Mouse (Mus musculus) heart, embryonic 13.5 days (tissue): ENCODE results near the gene Plppr4. TPM values are rescaled to one million over a fixed set of nuclear protein-coding genes. Genes with fewer than 3 reads are reported as not detected.
A peak's percentile ranks its signal among the peaks of the same experiment; 100 is the strongest.

ENCODE experiments used
- ATAC-seq: fragments of 200-750 bp; cut with Nextera tagmentation; 2 replicates; pipeline ENCODE4 v1.8.0; 2017; ENCODE audit warnings: moderate TSS enrichment; ENCODE audit not compliant: insufficient number of reproducible peaks, low FRiP score, low TSS enrichment; ENCODE audit errors: extremely low read depth
- H3K27ac ChIP-seq: fragments of 300-500 bp; sonication (generic); replicated peaks from 2 replicates; pipeline ENCODE4 v1.5.1; 2015; ENCODE audit warnings: moderate library complexity, mild to moderate bottlenecking, inconsistent platforms
- H3K27me3 ChIP-seq: fragments of 300-500 bp; sonication (generic); replicated peaks from 2 replicates; pipeline ENCODE4 v1.6.1; 2015; ENCODE audit warnings: mild to moderate bottlenecking, inconsistent platforms
- H3K36me3 ChIP-seq: fragments of 300-500 bp; sonication (generic); 2 replicates; pipeline ENCODE4 v1.6.1; 2015; ENCODE audit warnings: mild to moderate bottlenecking, inconsistent platforms
- H3K4me1 ChIP-seq: fragments of 300-500 bp; sonication (generic); 2 replicates; pipeline ENCODE4 v1.6.1; 2015; ENCODE audit warnings: inconsistent platforms
- H3K4me2 ChIP-seq: fragments of 300-500 bp; sonication (generic); 2 replicates; pipeline ENCODE4 v1.6.1; 2015; ENCODE audit warnings: inconsistent platforms, mild to moderate bottlenecking, moderate library complexity
- H3K4me3 ChIP-seq: fragments of 300-500 bp; sonication (generic); 2 replicates; pipeline ENCODE4 v1.5.1; 2015; ENCODE audit warnings: moderate library complexity, mild to moderate bottlenecking, inconsistent platforms
- H3K9ac ChIP-seq: fragments of 300-500 bp; sonication (generic); 2 replicates; pipeline ENCODE4 v1.6.1; 2015; ENCODE audit warnings: inconsistent platforms, mild to moderate bottlenecking, moderate library complexity
- H3K9me3 ChIP-seq: fragments of 300-500 bp; sonication (generic); 2 replicates; pipeline ENCODE4 v1.6.1; 2016; ENCODE audit warnings: inconsistent platforms
- whole genome bisulfite sequencing: fragments of 180-500 bp; shearing (Covaris S2); methylation state at CpG from one replicate; pipeline ENCODE4 v1.1.7; 2015; ENCODE audit warnings: mixed read lengths; 5-methylcytosine and 5-hydroxymethylcytosine counted together
- polyA plus RNA-seq: library from polyadenylated mRNA; unstranded; fragments of >200 nt; fragmentation: Nextera tagmentation; extraction: Ambion mirVana; gene quantifications from 2 replicates; pipeline ENCODE4 v1.2.1, GENCODE M21; 2015

Plppr4 gene
- 0.68 and 0.79 TPM in 2 replicates for polyA plus RNA-seq

- 42% methylated on average over 5 of the region's 5 CpGs for WGBS
- Histone ChIP-seq H3K27me3 (peaks cover 9% of the 10 kb centered on the region), H3K27ac (no peak within 1 kb of the TSS), H3K9ac (peak within 1 kb of the TSS; percentile 76), H3K4me2 (peak within 1 kb of the TSS; percentile 89), H3K4me3 (peak within 1 kb of the TSS; percentile 62), H3K9me3 (no peaks in the 10 kb centered on the region), H3K36me3 (no peaks in the 10 kb centered on the region), H3K4me1 (peaks cover 13% of the 10 kb centered on the region)
- ATAC-seq: no peak
Measured at GRCm38 (mm10) chr3:117360528-117360927, at the start of gene Plppr4. TSS of gene Plppr4 (minus strand) at chr3:117360876.

GRCm38 (mm10) chr3:117405821-117406220 lies 45.1 kb upstream of the Plppr4 start:
- no peak overlapping the region for H3K27ac ChIP-seq
- ATAC-seq: no peak
- no peaks in the 10 kb centered on the region for H3K36me3 ChIP-seq
- no peaks in the 10 kb centered on the region for H3K4me1 ChIP-seq
- H3K27me3 ChIP-seq: no peaks in the 10 kb centered on the region
- WGBS: 84% methylated on average over 2 of the region's 2 CpGs
- H3K4me3 ChIP-seq: no peak overlapping the region
- no peaks in the 10 kb centered on the region for H3K9me3 ChIP-seq
- no peak overlapping the region for H3K4me2 ChIP-seq
- H3K9ac ChIP-seq: no peak overlapping the region

GRCm38 (mm10) chr3:117403740-117404139 lies 43.1 kb upstream of the Plppr4 start:
- Histone ChIP-seq H3K4me3 (no peak overlapping the region), H3K9me3 (no peaks in the 10 kb centered on the region), H3K27me3 (no peaks in the 10 kb centered on the region), H3K4me2 (no peak overlapping the region), H3K4me1 (no peaks in the 10 kb centered on the region), H3K27ac (no peak overlapping the region), H3K36me3 (no peaks in the 10 kb centered on the region), H3K9ac (no peak overlapping the region)
- 79% methylated on average over 3 of the region's 3 CpGs for WGBS
- no peak for ATAC-seq

GRCm38 (mm10) chr3:117366041-117366440 lies 5.4 kb upstream of the Plppr4 start:
- no peak for ATAC-seq
- 76% methylated on average over 1 of the region's 1 CpGs for WGBS
- H3K4me2 ChIP-seq: no peak overlapping the region

GRCm38 (mm10) chr3:117359686-117360521 lies 772 bp downstream of the Plppr4 start:
- H3K27me3 ChIP-seq: peaks cover 9% of the 10 kb centered on the region
- H3K36me3 ChIP-seq: no peaks in the 10 kb centered on the region
- no peaks in the 10 kb centered on the region for H3K9me3 ChIP-seq
- 2% methylated on average over 45 of the region's 46 CpGs for WGBS
- H3K27ac ChIP-seq: no peak overlapping the region
- H3K4me1 ChIP-seq: peaks cover 13% of the 10 kb centered on the region
- peak overlapping the region; percentile 62 for H3K4me3 ChIP-seq
- H3K4me2 ChIP-seq: peak overlapping the region; percentile 89
- H3K9ac ChIP-seq: peak overlapping the region; percentile 76
- ATAC-seq: peak; percentile 54

More at GRCm38 (mm10) chr3:117366041-117366440, 5.4 kb upstream of the Plppr4 start:
- Histone ChIP-seq H3K27me3 (no peaks in the 10 kb centered on the region), H3K4me1 (no peaks in the 10 kb centered on the region), H3K9me3 (no peaks in the 10 kb centered on the region), H3K27ac (no peak overlapping the region), H3K9ac (no peak overlapping the region), H3K4me3 (no peak overlapping the region), H3K36me3 (no peaks in the 10 kb centered on the region)

GRCm38 (mm10) chr3:117358981-117359628 lies 1.6 kb downstream of the Plppr4 start:
- Histone ChIP-seq H3K9ac (no peak overlapping the region; the same call in 1 of the 2 replicates), H3K4me3 (peak overlapping the region; percentile 62; the same call in 1 of the 2 replicates), H3K27me3 (peaks cover 9% of the 10 kb centered on the region), H3K4me2 (peak overlapping the region; percentile 89), H3K27ac (no peak overlapping the region), H3K4me1 (peaks cover 13% of the 10 kb centered on the region), H3K9me3 (no peaks in the 10 kb centered on the region), H3K36me3 (no peaks in the 10 kb centered on the region)
- no peak for ATAC-seq
- 79% methylated on average over 5 of the region's 5 CpGs for WGBS

DNA sequence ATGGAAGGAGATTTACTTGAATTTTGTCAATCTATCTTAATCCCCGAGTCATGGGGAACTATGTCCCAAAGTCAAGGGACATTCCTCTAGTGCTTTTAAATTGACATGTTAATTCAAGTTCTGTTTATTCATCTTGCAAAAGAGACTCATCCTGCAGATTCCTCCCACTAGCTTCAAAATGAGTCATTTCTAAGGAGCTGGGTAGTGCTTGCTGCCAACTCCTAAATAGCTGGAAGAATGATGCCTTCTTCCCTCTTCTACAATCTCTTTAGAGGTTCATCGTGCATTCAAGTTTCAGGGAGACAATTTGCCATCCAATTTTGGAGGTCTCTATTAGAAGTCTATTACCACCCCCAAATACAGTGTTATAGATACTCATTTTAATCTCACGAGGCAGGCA lies 3.3 kb downstream of the Plppr4 start:
- peaks cover 9% of the 10 kb centered on the region for H3K27me3 ChIP-seq
- H3K9me3 ChIP-seq: no peaks in the 10 kb centered on the region
- no peak overlapping the region for H3K4me3 ChIP-seq
- WGBS: 62% methylated on average over 3 of the region's 3 CpGs
- no peak overlapping the region for H3K27ac ChIP-seq
- H3K9ac ChIP-seq: no peak overlapping the region
- no peak overlapping the region for H3K4me2 ChIP-seq
- peaks cover 13% of the 10 kb centered on the region for H3K4me1 ChIP-seq
- no peak for ATAC-seq
- no peaks in the 10 kb centered on the region for H3K36me3 ChIP-seq

DNA sequence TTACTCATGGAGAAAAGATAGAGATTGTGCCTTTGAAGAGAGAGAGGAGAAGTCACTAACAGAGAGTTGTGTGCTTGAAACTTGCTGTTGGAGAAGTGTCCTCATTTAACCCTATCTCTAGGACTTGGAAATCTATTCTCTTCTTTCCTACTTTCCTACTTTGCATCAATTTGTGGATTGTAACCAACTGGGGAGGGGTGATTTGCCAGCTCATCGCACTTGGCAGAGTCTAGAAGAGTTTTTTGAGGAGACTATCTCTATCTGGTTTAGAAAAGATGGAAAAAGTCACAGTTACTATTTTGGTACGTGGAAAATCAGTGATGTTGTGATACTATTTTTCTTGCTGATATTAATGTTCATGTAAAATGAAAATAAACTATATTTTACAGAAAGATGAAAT lies 6.7 kb downstream of the Plppr4 start:
- Histone ChIP-seq H3K9ac (no peak overlapping the region), H3K4me3 (no peak overlapping the region), H3K4me2 (no peak overlapping the region), H3K4me1 (no peaks in the 10 kb centered on the region), H3K27ac (no peak overlapping the region), H3K27me3 (no peaks in the 10 kb centered on the region), H3K9me3 (no peaks in the 10 kb centered on the region), H3K36me3 (no peaks in the 10 kb centered on the region)
- WGBS: 66% methylated on average over 2 of the region's 2 CpGs
- no peak for ATAC-seq

DNA sequence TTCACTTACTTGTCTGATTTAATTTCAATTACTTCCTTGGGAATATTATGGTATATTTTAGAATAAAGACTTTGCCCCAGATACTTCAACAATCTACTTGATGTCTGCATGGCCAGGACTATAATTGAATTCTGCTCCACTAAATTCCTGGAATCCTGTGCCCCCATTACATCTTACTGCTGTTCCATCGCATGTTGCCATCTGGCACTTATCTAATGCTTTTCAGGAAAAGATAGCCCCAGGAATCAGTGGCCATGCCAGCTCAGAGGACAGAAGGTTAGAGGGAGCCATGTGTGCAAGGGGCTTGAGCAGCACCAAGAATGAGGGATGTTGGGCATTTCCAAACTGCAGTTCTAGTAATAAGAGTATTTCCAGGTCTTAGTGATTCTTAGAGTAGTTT lies 14.3 kb downstream of the Plppr4 start:
- H3K9me3 ChIP-seq: no peaks in the 10 kb centered on the region
- H3K9ac ChIP-seq: no peak overlapping the region
- H3K4me3 ChIP-seq: no peak overlapping the region
- no peaks in the 10 kb centered on the region for H3K36me3 ChIP-seq
- no peaks in the 10 kb centered on the region for H3K4me1 ChIP-seq
- no peak for ATAC-seq
- H3K27me3 ChIP-seq: no peaks in the 10 kb centered on the region
- H3K4me2 ChIP-seq: no peak overlapping the region
- WGBS: 55% methylated on average over 1 of the region's 1 CpGs
- H3K27ac ChIP-seq: no peak overlapping the region

DNA sequence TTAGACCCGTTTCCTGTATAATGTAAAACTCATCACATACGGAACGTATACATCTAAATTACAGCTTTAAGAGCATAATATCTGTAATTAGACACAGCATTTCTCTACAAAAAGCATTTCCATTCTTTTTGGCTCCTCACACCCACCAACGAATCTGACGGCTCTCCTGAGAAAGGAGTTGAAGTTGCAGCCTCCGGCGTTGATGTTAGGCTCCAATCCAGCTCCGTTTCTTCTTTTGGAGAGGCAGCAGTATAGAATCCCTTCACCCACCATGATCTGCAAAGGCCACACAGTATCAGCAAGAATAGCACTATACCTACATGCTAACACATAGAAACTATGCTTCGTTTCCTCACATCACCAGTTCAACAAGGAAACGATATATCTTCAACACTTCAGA lies 29.2 kb downstream of the Plppr4 start:
- Histone ChIP-seq H3K36me3 (no peaks in the 10 kb centered on the region), H3K27me3 (no peaks in the 10 kb centered on the region), H3K9ac (no peak overlapping the region), H3K9me3 (no peaks in the 10 kb centered on the region), H3K4me2 (no peak overlapping the region), H3K27ac (no peak overlapping the region), H3K4me3 (no peak overlapping the region), H3K4me1 (no peaks in the 10 kb centered on the region)
- 81% methylated on average over 10 of the region's 10 CpGs for WGBS
- no peak for ATAC-seq

DNA sequence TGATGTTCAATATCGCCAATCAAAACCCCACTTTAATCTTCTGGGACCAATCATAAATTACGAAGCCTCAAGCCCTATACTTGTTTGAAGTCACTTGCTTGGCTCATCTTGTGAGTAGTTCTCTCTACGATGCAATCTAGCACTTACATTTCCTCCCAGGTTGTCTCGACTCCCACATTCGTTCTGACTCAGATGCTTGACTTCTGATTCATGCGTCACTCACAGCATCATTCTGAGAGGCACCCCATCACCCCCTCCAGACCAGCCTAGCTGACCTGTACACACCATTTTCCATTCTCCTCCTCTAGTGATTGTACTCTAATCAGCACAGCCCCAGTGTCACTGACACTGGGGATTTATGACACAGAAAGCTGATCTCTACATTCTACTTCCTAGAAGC lies 31.2 kb downstream of the Plppr4 start:
- Histone ChIP-seq H3K36me3 (no peaks in the 10 kb centered on the region), H3K4me3 (no peak overlapping the region), H3K9me3 (no peaks in the 10 kb centered on the region), H3K27ac (no peak overlapping the region), H3K4me2 (no peak overlapping the region), H3K9ac (no peak overlapping the region), H3K27me3 (no peaks in the 10 kb centered on the region), H3K4me1 (no peaks in the 10 kb centered on the region)
- 67% methylated on average over 6 of the region's 6 CpGs for WGBS
- no peak for ATAC-seq
